Mouse (Mus musculus) forebrain, embryonic 14.5 days (tissue): ENCODE measurements around the gene Clock. TPM values are rescaled to one million over a fixed set of nuclear protein-coding genes. Genes with fewer than 3 reads are reported as not detected.

Source experiments
- ATAC-seq: fragments of 200-750 bp; cut with Nextera tagmentation; 2 replicates; pipeline ENCODE4 v1.8.0; 2017; ENCODE audit warnings: mild to moderate bottlenecking, moderate library complexity
- DNase-seq: peaks from one replicate; pipeline ENCODE4 v3.0.0-alpha.2; 2015; ENCODE audit warnings: low spot score
- H3K27ac ChIP-seq: fragments of 300-500 bp; sonication (generic); 2 replicates; pipeline ENCODE4 v1.5.1; 2014; ENCODE audit warnings: low read depth, mild to moderate bottlenecking, control low read depth, low read length, moderate library complexity
- H3K27me3 ChIP-seq: fragments of 300-500 bp; sonication (generic); replicated peaks from 2 replicates; pipeline ENCODE4 v1.6.1; 2014; ENCODE audit warnings: low read length, control low read depth, mixed read lengths; ENCODE audit not compliant: control insufficient read depth, insufficient read depth
- H3K36me3 ChIP-seq: fragments of 300-500 bp; sonication (generic); 2 replicates; pipeline ENCODE4 v1.6.1; 2014; ENCODE audit warnings: low read length, control low read depth; ENCODE audit not compliant: control insufficient read depth, insufficient read depth
- H3K4me1 ChIP-seq: fragments of 300-500 bp; sonication (generic); 2 replicates; pipeline ENCODE4 v1.6.1; 2014; ENCODE audit warnings: antibody characterized with exemption, low read length, control low read depth; ENCODE audit not compliant: control insufficient read depth, insufficient read depth
- H3K4me2 ChIP-seq: fragments of 300-500 bp; sonication (generic); 2 replicates; pipeline ENCODE4 v1.6.1; 2014; ENCODE audit warnings: mild to moderate bottlenecking, control low read depth, low read length
- H3K4me3 ChIP-seq: fragments of 300-500 bp; sonication (generic); 2 replicates; pipeline ENCODE4 v1.5.1; 2014; ENCODE audit warnings: low read depth, low read length, control low read depth
- H3K9ac ChIP-seq: fragments of 300-500 bp; sonication (generic); 2 replicates; pipeline ENCODE4 v1.6.1; 2014; ENCODE audit warnings: mild to moderate bottlenecking, low read length, control low read depth, moderate library complexity
- H3K9me3 ChIP-seq: fragments of 300-500 bp; sonication (generic); replicated peaks from 2 replicates; pipeline ENCODE4 v1.6.1; 2016; ENCODE audit warnings: low read length, control low read depth, mixed read lengths; ENCODE audit not compliant: control insufficient read depth
- WGBS: fragments of 180-500 bp; shearing (Covaris S2); extraction: QIAGEN DNeasy Blood & Tissue Kit; methylation state at CpG from one replicate; pipeline ENCODE4 v1.1.7; 2014; 5-methylcytosine and 5-hydroxymethylcytosine counted together
- polyA plus RNA-seq: library from polyadenylated mRNA; unstranded; fragments of >200 nt; fragmentation: Nextera tagmentation; extraction: Ambion mirVana; gene quantifications from 2 replicates; pipeline ENCODE4 v1.2.1, GENCODE M21; 2014

Gene Clock
- polyA plus RNA-seq, 1 experiment from 2014 or later = 8.2 TPM

GRCm38 (mm10) chr5:76179791-76180190 lies 124.8 kb downstream of the Clock start:
- H3K4me3 ChIP-seq = no peak overlapping the region
- DNase-seq = no peak
- WGBS = 81% methylated on average over 5 of the region's 5 CpGs
- no peaks in the 10 kb centered on the region for H3K9me3 ChIP-seq
- H3K4me2 ChIP-seq = no peak overlapping the region
- no peak overlapping the region for H3K27ac ChIP-seq
- H3K27me3 ChIP-seq = no peaks in the 10 kb centered on the region
- peaks cover 4% of the 10 kb centered on the region; the same call in 1 of the 2 replicates for H3K4me1 ChIP-seq
- no peak overlapping the region for H3K9ac ChIP-seq
- H3K36me3 ChIP-seq = no peaks in the 10 kb centered on the region
- no peak for ATAC-seq

DNA sequence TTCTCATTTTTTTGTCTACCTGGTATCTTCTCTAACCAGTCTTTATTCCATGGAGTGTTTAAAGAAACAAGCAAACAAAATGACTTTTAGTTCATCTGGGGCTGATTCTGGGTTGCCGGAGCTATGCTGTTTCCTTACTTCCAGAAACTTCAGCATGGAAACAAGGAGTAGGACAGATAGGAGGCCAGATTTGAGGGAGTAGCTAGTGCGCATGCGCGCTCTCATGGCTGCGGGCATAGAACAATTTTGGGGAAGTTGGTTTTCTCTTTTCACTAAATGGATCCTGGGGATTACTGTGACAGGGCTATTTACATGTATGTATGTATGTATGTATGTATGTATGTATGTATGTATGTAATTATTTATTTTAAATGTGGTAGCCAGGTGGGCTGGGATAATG lies 125.4 kb downstream of the Clock start:
- 98% methylated on average over 5 of the region's 5 CpGs for WGBS
- no peaks in the 10 kb centered on the region for H3K36me3 ChIP-seq

DNA sequence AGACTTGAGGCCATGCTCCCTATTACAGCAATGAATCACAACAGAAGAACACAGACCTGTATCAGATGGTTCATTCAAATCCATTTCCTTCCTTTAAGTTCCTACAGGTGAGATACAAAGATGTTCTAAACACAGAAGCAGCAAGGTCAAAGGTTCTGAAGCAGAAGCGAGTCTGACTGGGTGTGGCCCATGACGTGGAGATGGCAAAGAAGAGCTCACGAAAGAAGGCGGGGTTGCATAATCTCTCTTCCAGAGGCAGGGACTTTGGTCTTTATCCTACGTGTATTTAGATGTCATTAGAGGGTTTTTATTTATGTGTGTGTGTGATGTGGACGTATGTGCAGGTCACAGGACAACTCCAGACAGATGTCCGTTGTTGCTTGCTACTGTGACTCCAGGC lies 126.9 kb downstream of the Clock start:
- no peak for DNase-seq
- Histone ChIP-seq H3K9me3 (no peaks in the 10 kb centered on the region), H3K4me2 (no peak overlapping the region), H3K4me1 (no peaks in the 10 kb centered on the region), H3K36me3 (no peaks in the 10 kb centered on the region), H3K27ac (no peak overlapping the region), H3K4me3 (no peak overlapping the region), H3K27me3 (no peaks in the 10 kb centered on the region), H3K9ac (no peak overlapping the region)
- 79% methylated on average over 7 of the region's 7 CpGs for WGBS
- no peak for ATAC-seq

More for the DNA sequence above, 125.4 kb downstream of the Clock start:
- H3K9ac ChIP-seq = no peak overlapping the region
- H3K4me3 ChIP-seq = no peak overlapping the region
- H3K27me3 ChIP-seq = no peaks in the 10 kb centered on the region
- H3K9me3 ChIP-seq = no peaks in the 10 kb centered on the region
- no peak overlapping the region for H3K4me2 ChIP-seq
- H3K27ac ChIP-seq = no peak overlapping the region
- no peak for ATAC-seq
- DNase-seq = no peak
- H3K4me1 ChIP-seq = 0 out of 2 replicates have a peak, but pooled peaks cover 3% of the 10 kb centered on the region

- no peak for DNase-seq
- 82% methylated on average over 11 of the region's 11 CpGs for WGBS
- H3K27me3 ChIP-seq = no peaks in the 10 kb centered on the region
- H3K4me2 ChIP-seq = no peak overlapping the region
- H3K36me3 ChIP-seq = no peaks in the 10 kb centered on the region
- no peak for ATAC-seq
- H3K9ac ChIP-seq = no peak overlapping the region
- no peaks in the 10 kb centered on the region for H3K9me3 ChIP-seq
- H3K4me1 ChIP-seq = no peaks in the 10 kb centered on the region
- no peak overlapping the region for H3K4me3 ChIP-seq
- H3K27ac ChIP-seq = no peak overlapping the region
Observed at GRCm38 (mm10) chr5:76176841-76177240, 127.8 kb downstream of the Clock start.

GRCm38 (mm10) chr5:76176411-76176810 lies 128.2 kb downstream of the Clock start:
- H3K4me3 ChIP-seq = no peak overlapping the region
- no peaks in the 10 kb centered on the region for H3K27me3 ChIP-seq
- no peak overlapping the region for H3K4me2 ChIP-seq
- no peak for DNase-seq
- no peaks in the 10 kb centered on the region for H3K9me3 ChIP-seq
- 71% methylated on average over 3 of the region's 3 CpGs for WGBS
- H3K4me1 ChIP-seq = no peaks in the 10 kb centered on the region
- no peaks in the 10 kb centered on the region for H3K36me3 ChIP-seq
- H3K9ac ChIP-seq = no peak overlapping the region
- no peak for ATAC-seq
- no peak overlapping the region for H3K27ac ChIP-seq

- Histone ChIP-seq H3K9ac (no peak overlapping the region), H3K4me2 (no peak overlapping the region), H3K36me3 (no peaks in the 10 kb centered on the region), H3K27ac (no peak overlapping the region), H3K9me3 (no peaks in the 10 kb centered on the region), H3K4me3 (no peak overlapping the region), H3K27me3 (no peaks in the 10 kb centered on the region), H3K4me1 (no peaks in the 10 kb centered on the region)
- WGBS = 85% methylated on average over 4 of the region's 4 CpGs
- ATAC-seq (no peak), DNase-seq (no peak)
Observed at GRCm38 (mm10) chr5:76175051-76175450, 129.5 kb downstream of the Clock start.

- Histone ChIP-seq H3K27me3 (no peaks in the 10 kb centered on the region), H3K27ac (no peak overlapping the region), H3K36me3 (no peaks in the 10 kb centered on the region), H3K4me2 (no peak overlapping the region), H3K4me1 (no peaks in the 10 kb centered on the region), H3K4me3 (no peak overlapping the region), H3K9me3 (no peaks in the 10 kb centered on the region), H3K9ac (no peak overlapping the region)
- ATAC-seq = no peak
- no peak for DNase-seq
Observed at GRCm38 (mm10) chr5:76171039-76171438, 133.6 kb downstream of the Clock start.

DNA sequence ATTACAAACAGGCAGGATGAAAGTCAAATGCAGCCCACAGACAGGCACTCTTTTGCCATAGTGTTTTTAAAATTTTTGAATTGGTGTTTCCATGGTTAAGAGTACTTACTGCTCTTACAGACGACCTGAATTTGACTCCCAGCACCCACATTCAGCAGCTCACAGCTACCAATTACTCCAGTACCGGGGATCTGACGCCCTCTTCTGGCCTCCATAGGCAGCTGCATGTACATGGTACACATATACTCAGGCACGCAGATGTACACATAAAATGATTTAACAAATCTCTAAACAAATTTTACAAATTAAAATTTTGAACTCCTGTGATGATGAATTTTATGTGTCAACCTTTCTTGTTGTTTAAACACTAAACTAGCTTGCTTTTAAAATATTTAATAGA lies 134.1 kb downstream of the Clock start:
- DNase-seq = no peak
- WGBS = 77% methylated on average over 4 of the region's 4 CpGs
- Histone ChIP-seq H3K27ac (no peak overlapping the region), H3K27me3 (no peaks in the 10 kb centered on the region), H3K9ac (no peak overlapping the region), H3K4me1 (no peaks in the 10 kb centered on the region), H3K36me3 (no peaks in the 10 kb centered on the region), H3K4me3 (no peak overlapping the region), H3K4me2 (no peak overlapping the region), H3K9me3 (no peaks in the 10 kb centered on the region)
- ATAC-seq = no peak

DNA sequence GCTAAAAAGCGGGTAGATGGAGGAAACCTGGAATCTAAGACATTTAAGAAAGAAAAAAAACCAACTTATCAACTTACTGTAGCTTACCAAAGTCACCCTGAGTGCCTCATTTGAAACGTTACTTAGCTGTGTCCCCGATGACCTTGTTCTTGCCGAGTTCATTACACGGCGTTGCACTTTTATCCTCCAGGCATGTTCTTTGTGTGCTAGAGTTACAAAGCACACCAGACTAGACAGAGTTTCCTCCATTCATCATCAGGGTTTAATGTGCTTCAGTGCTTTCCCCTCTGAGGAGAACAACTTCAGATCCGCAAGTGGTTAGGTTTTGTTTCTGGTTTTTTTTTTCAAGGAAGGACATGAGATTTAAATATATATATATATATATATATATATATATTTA lies 139.8 kb downstream of the Clock start:
- H3K27ac ChIP-seq = no peak overlapping the region
- H3K4me1 ChIP-seq = no peaks in the 10 kb centered on the region
- no peaks in the 10 kb centered on the region for H3K9me3 ChIP-seq
- no peak overlapping the region for H3K4me3 ChIP-seq
- H3K27me3 ChIP-seq = no peaks in the 10 kb centered on the region
- WGBS = 85% methylated on average over 7 of the region's 7 CpGs
- no peaks in the 10 kb centered on the region for H3K36me3 ChIP-seq
- H3K4me2 ChIP-seq = no peak overlapping the region
- ATAC-seq (no peak), DNase-seq (no peak)
- H3K9ac ChIP-seq = no peak overlapping the region
